Mouse (Mus musculus) frontal cortex, adult (tissue): ENCODE measurements around the gene Fam57a.
A peak's percentile ranks its signal among the peaks of the same experiment; 100 is the strongest.

Experiments
- ATAC-seq: cut with Nextera tagmentation; 2 replicates; pipeline ENCODE4 v1.9.2; 2017; ENCODE audit warnings: mild to moderate bottlenecking, moderate library complexity, mixed read lengths; ENCODE audit not compliant: low TSS enrichment

Gene Fam57a

GRCm38 (mm10) chr11:76243811-76244546 is 64.5 kb downstream of the Fam57a start:
- peak; percentile 53 for ATAC-seq

GRCm38 (mm10) chr11:76246439-76246838 is 67.0 kb downstream of the Fam57a start:
- ATAC-seq, result no peak

- ATAC-seq, result no peak
These were observed 67.8 kb downstream of the Fam57a start for GRCm38 (mm10) chr11:76247239-76247638.

GRCm38 (mm10) chr11:76252036-76252435 is 72.6 kb downstream of the Fam57a start:
- ATAC-seq, result no peak

- ATAC-seq, result peak; percentile 91
These were observed 73.9 kb downstream of the Fam57a start for GRCm38 (mm10) chr11:76253145-76253917.

- no peak for ATAC-seq
These were observed 74.4 kb downstream of the Fam57a start for GRCm38 (mm10) chr11:76253918-76254264.

GRCm38 (mm10) chr11:76255431-76256001 is 76.0 kb downstream of the Fam57a start:
- no peak for ATAC-seq

GRCm38 (mm10) chr11:76256129-76256528 is 76.7 kb downstream of the Fam57a start:
- no peak for ATAC-seq

- ATAC-seq, result no peak
These were observed 77.9 kb downstream of the Fam57a start for GRCm38 (mm10) chr11:76257386-76257785.

GRCm38 (mm10) chr11:76258511-76258910 is 79.0 kb downstream of the Fam57a start:
- ATAC-seq, result no peak

GRCm38 (mm10) chr11:76260208-76261050 is 81.0 kb downstream of the Fam57a start:
- no peak for ATAC-seq

GRCm38 (mm10) chr11:76261224-76261623 is 81.8 kb downstream of the Fam57a start:
- no peak for ATAC-seq

GRCm38 (mm10) chr11:76262611-76263351 is 83.3 kb downstream of the Fam57a start:
- no peak for ATAC-seq
